Mouse (Mus musculus) spleen, adult 2 months (tissue): ENCODE data around the gene Ntrk3. TPM values are rescaled to one million over a fixed set of nuclear protein-coding genes. Genes with fewer than 3 reads are reported as not detected.

Source experiments
- DNase-seq, 2 experiments: peaks; one replicate each; pipeline versions ENCODE4 v3.0.0 to v3.0.0-alpha.2; 2012 to 2021; ENCODE audit warnings: low spot score in 2 of 2, low read depth in 1 of 2
- H3K27ac ChIP-seq: fragments of 200-500 bp; 2 replicates; pipeline ENCODE4 v1.5.1; 2012; ENCODE audit warnings: low read length, inconsistent platforms; ENCODE audit not compliant: insufficient read depth
- H3K27me3 ChIP-seq: fragments of 200-500 bp; 2 replicates; pipeline ENCODE4 v1.6.1; 2012; ENCODE audit warnings: mild to moderate bottlenecking, moderate library complexity, low read length, inconsistent platforms; ENCODE audit not compliant: control insufficient read depth, insufficient read depth
- H3K36me3 ChIP-seq: fragments of 200-500 bp; 2 replicates; pipeline ENCODE4 v1.6.1; 2012; ENCODE audit warnings: mild to moderate bottlenecking, low read length, inconsistent platforms; ENCODE audit not compliant: control insufficient read depth, insufficient read depth
- H3K4me1 ChIP-seq: fragments of 200-500 bp; 2 replicates; pipeline ENCODE4 v1.6.1; 2011; ENCODE audit warnings: inconsistent platforms; ENCODE audit not compliant: control insufficient read depth, insufficient read depth, insufficient read length
- H3K4me3 ChIP-seq: fragments of 200-500 bp; 2 replicates; pipeline ENCODE4 v1.5.1; 2011; ENCODE audit warnings: mild to moderate bottlenecking, inconsistent platforms; ENCODE audit not compliant: insufficient read depth, insufficient read length; ENCODE audit errors: extremely low read depth
- CTCF ChIP-seq: fragments of 200-500 bp; IDR thresholded peaks from 2 replicates; pipeline ENCODE4 v1.5.1; 2011; ENCODE audit warnings: mild to moderate bottlenecking, inconsistent platforms; ENCODE audit not compliant: insufficient read depth, insufficient read length, insufficient replicate concordance; ENCODE audit errors: extremely low read depth
- POLR2A ChIP-seq: fragments of 200-500 bp; IDR thresholded peaks from 2 replicates; pipeline ENCODE4 v1.6.1; 2011; ENCODE audit warnings: low read depth, low read length, inconsistent platforms
- WGBS: fragments of 180-500 bp; shearing (Covaris S2); methylation state at CpG from one replicate; pipeline ENCODE4 v1.1.7; 2018; 5-methylcytosine and 5-hydroxymethylcytosine counted together
- polyA plus RNA-seq: library from polyadenylated mRNA; depleted of rRNA; stranded (reverse); fragments of >200 nt; gene quantifications from 2 replicates; pipeline ENCODE4 v1.2.3, GENCODE M21; 2012

The Ntrk3 gene
- polyA plus RNA-seq, 1 experiment, result 1.5 TPM

- TF ChIP-seq POLR2A, result no peak
- no peak for TF ChIP-seq CTCF
- peak; percentile 4 to 32 for DNase-seq
- 18% methylated on average over 9 of the region's 9 CpGs for WGBS
- Histone ChIP-seq H3K4me1 (peaks cover 19% of the 10 kb centered on the region), H3K27ac (peak overlapping the region; percentile 62; the same call in 1 of the 2 replicates), H3K27me3 (no peaks in the 10 kb centered on the region), H3K36me3 (no peaks in the 10 kb centered on the region), H3K4me3 (no peak overlapping the region)
Measured at GRCm38 (mm10) chr7:78720989-78721816, 16.6 kb downstream of the Ntrk3 start.

DNA sequence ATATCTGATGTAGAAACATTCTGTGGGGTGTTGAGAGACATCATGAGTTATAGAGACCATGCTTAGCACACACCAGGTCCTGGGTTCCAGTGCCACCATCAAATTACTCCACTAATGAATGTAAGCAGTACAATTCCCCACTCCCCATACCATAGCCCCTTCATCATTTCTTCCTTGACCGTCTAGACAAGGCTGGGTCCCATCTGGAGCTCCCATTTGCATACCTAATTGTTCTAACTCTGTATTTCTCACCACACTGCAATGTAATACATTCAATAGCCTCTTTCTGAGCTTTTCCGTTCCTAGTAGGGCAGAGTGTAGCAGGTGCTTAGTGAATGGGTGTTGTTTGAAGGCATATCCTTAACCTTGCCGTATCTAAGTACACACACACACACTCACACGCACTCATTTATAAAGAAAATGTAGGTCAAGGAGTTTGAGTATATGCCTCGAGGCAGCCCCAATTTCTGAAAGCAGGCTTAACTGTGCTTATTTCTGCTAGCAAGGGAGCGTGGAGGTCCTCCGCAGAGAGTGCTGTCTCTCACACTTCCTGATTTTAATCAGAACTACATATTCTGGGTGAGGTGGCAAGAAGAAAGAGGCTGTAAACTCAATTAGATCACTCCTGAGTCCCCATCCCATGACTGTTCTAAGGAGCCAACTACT, 17.9 kb downstream of the Ntrk3 start:
- H3K4me1 ChIP-seq, result peaks cover 19% of the 10 kb centered on the region
- DNase-seq, result peak in 1 of 2 experiments; percentile 5
- no peaks in the 10 kb centered on the region for H3K36me3 ChIP-seq
- H3K27ac ChIP-seq, result peak overlapping the region; percentile 75; the same call in 1 of the 2 replicates
- TF ChIP-seq CTCF (no peak), POLR2A (no peak)
- WGBS, result 19% methylated on average over 7 of the region's 7 CpGs
- no peak overlapping the region for H3K4me3 ChIP-seq
- H3K27me3 ChIP-seq, result no peaks in the 10 kb centered on the region

- Histone ChIP-seq H3K4me1 (peaks cover 19% of the 10 kb centered on the region), H3K27ac (peak overlapping the region; percentile 75), H3K36me3 (no peaks in the 10 kb centered on the region), H3K4me3 (peak overlapping the region; percentile 12; the same call in 1 of the 2 replicates), H3K27me3 (no peaks in the 10 kb centered on the region)
- DNase-seq, result peak in 1 of 2 experiments; percentile 29
- TF ChIP-seq POLR2A, result no peak
- no peak for TF ChIP-seq CTCF
- WGBS, result 7% methylated on average over 5 of the region's 5 CpGs
Measured at GRCm38 (mm10) chr7:78719117-78719516, 18.7 kb downstream of the Ntrk3 start.

DNA sequence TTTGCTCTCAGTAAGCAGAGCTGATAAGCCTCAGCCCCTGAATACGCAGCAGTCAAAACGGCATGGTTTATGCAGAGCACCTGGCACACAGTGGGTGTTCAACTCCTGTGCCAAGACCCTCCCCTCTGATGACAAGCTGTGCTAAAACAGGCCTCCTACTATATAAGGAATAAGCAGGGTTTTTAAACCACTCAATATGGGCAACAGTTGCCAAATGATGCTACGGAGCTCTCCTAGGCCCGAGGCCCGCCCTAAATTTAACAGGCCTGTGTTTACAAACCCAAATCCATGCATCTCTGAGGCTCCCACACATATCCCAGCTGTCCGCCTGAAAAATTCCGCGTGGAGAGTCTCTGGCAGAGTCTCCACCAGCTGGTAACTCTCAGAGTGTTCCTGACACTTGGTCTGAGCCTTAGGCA, 19.6 kb downstream of the Ntrk3 start:
- Histone ChIP-seq H3K4me1 (peaks cover 19% of the 10 kb centered on the region), H3K4me3 (no peak overlapping the region), H3K27me3 (no peaks in the 10 kb centered on the region), H3K36me3 (no peaks in the 10 kb centered on the region), H3K27ac (no peak overlapping the region)
- TF ChIP-seq CTCF, result no peak
- TF ChIP-seq POLR2A, result no peak
- 84% methylated on average over 8 of the region's 8 CpGs for WGBS
- peak in 1 of 2 experiments; percentile 4 for DNase-seq

- DNase-seq, result no peak
- Histone ChIP-seq H3K27me3 (no peaks in the 10 kb centered on the region), H3K36me3 (no peaks in the 10 kb centered on the region), H3K4me1 (no peaks in the 10 kb centered on the region), H3K27ac (no peak overlapping the region), H3K4me3 (no peak overlapping the region)
- WGBS, result 83% methylated on average over 7 of the region's 7 CpGs
- TF ChIP-seq CTCF (no peak), POLR2A (no peak)
Measured at GRCm38 (mm10) chr7:78707708-78708107, 30.1 kb downstream of the Ntrk3 start.

GRCm38 (mm10) chr7:78707122-78707521, 30.7 kb downstream of the Ntrk3 start:
- no peak for DNase-seq
- 91% methylated on average over 3 of the region's 3 CpGs for WGBS

DNA sequence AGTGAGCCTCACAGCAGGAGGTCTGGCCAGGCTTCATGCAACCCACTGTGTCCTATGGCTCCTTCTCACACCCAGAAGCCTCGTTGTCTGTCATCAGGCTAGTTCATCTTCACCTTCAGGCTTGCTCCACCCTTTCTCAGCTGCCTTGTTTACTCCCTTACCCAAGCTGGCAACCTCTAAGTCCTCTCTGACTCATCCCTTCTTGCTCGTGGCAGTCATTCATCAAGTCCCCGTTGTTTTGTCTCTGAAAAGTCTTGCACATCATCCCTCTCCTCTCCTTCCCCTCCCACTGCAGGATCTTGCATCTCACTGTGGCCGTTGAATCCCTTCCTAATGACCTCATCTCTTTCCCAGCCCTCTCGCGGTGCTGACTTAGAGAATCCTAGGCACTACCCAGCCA, 35.1 kb downstream of the Ntrk3 start:
- TF ChIP-seq CTCF, result no peak
- no peak for TF ChIP-seq POLR2A
- WGBS, result 73% methylated on average over 6 of the region's 6 CpGs
- no peaks in the 10 kb centered on the region for H3K4me1 ChIP-seq
- H3K4me3 ChIP-seq, result no peak overlapping the region
- H3K27me3 ChIP-seq, result no peaks in the 10 kb centered on the region
- H3K36me3 ChIP-seq, result no peaks in the 10 kb centered on the region
- no peak overlapping the region for H3K27ac ChIP-seq
- DNase-seq, result no peak

More at GRCm38 (mm10) chr7:78707122-78707521, 30.7 kb downstream of the Ntrk3 start:
- H3K27ac ChIP-seq, result no peak overlapping the region
- no peaks in the 10 kb centered on the region for H3K36me3 ChIP-seq
- H3K4me3 ChIP-seq, result no peak overlapping the region
- H3K4me1 ChIP-seq, result no peaks in the 10 kb centered on the region
- TF ChIP-seq POLR2A, result no peak
- no peak for TF ChIP-seq CTCF
- H3K27me3 ChIP-seq, result no peaks in the 10 kb centered on the region
